Mouse (Mus musculus): ENCODE data around the gene Lrrc3b.

Gene Lrrc3b

DNA sequence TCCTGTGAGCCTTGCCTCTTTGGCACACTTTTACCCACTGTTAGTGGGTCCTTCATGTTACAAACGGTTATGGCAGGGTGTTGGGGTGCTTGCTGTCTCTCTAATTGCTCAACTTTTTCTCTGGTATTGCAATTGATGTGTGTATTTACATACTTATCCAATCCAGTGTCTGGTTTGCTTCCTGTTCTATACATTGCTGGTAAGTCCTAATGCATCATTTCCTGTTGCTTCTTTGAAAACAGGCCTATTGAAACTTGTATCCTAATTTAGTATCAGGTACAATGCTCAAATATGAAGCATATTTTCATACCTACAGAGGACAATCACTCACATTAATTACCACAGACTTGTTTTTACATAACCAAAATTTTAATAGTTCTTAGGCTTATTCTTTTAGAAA is 107.4 kb downstream of the Lrrc3b start:
- DNase-seq (ENCODE audit: low spot score in 2 of 2) = no peak

DNA sequence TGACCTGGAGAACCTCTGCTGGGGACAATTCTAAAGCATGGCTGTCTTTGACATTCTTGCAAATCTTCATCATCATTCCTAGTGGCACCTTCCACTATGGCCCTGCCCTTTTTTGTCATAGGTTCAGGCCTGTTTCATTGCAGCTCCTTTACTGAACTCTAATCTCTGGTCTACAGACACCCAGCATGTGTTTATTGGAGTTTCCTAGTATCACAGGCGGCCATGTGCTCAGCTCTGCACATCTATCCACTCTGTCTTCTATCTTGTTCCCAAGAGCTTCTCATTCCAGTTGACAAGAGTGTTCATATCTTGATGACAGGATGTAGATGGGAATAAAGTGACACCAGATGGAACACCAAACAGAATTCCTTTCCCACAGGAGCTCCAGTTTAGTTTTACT is 108.6 kb downstream of the Lrrc3b start:
- DNase-seq (ENCODE audit: low spot score in 2 of 2) = no peak

DNA sequence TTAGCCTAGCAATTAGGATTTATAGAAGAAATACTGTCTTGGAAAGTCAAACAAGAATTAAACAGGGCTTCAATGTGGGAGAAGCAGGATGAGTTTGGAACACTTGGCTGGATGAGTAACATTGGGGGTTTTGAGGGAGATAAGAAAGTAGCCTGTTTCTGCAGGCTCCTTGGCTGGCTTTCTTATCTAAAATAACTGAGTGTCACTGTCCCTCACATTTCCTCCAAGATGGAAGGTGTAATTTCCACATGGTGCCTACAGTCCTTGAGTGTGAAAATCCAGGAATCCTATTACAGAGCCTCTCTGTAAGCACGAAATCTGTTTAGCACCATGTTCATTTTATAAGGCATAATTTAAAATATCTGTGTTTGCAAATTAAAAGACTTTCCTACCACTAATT is 112.9 kb downstream of the Lrrc3b start:
- DNase-seq (ENCODE audit: low spot score in 2 of 2) = no peak

DNA sequence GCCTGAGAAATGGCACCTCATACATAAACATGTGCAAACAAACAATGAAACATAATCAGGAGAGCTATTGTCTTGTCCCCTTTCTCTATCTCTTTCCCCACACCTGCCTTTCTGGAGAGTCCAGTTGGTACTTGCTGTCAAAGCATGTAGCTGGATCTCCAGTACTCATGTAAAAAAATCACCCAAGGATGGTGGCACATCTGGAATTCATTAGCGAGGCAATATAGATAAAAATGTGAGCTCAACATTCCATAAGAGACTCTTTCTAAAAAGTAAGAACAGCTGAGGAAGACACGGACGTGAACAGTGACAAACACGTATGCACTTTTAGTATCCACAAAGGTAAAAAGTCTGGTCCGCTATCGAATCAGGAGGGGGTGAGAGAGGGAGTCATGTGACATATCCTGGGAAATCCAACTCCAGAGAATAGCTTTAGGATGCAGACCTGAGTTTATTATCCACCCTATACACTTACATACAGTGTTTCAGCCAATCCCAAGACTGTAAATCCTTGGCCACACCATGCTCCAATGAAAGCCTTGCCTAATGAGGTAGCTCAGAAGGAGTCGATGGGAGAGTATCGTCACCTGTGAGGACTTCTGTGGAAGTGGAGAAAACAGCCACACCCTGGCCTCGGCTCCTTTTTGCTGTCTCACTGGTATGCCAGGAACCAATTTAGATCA is 116.2 kb downstream of the Lrrc3b start:
- DNase-seq (ENCODE audit: low spot score in 2 of 2) = no peak

DNA sequence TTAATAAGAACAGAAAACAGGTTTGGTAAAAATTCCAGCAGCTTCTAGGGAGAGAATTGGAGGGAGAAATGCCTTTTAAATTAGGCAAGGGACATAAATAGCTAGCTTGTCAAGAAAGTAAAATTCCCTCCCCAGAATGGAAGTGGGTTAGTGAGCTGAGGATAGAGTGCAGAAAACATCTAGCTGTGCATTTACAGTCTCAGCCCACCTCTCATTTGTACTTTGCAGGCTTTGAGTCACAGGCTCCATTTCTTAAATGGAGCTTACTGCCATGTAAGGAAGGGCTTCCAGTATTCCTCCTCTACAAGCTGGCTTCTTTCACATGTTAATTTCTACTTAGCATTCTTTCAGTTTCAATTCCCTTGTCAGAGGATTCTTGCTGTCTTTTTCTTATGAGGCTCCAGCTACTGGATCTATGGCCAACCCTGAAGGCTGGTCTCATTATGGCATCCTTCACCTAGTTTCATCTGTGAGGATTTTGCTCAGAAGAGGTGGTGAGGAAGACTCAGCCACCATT is 119.3 kb downstream of the Lrrc3b start:
- no peak for DNase-seq (ENCODE audit: low spot score in 2 of 2)

DNA sequence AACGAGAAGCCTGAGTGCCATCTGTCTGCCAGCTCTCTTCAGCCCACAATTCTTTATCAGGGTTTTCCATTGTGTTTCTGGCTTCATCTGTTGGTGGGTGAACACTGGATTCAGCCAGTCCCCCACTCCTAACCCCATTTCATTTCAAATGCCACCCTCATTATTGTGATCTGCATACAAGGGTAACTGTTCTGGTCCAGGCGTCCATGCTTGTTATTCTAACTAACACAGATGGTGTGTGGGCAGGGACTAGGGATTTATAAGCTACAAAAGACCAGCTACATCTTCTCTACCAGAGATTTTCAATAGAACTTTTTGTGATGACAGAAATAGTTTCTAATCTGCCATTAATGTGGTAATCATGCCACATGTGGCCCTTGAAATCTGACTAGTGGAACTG is 130.2 kb downstream of the Lrrc3b start:
- no peak for DNase-seq (ENCODE audit: low spot score in 2 of 2)
